Mouse (Mus musculus) hindbrain, embryonic 11.5 days (tissue): ENCODE results near the gene Pax5. TPM values are rescaled to one million over a fixed set of nuclear protein-coding genes. Genes with fewer than 3 reads are reported as not detected.

Experiments used
- ATAC-seq: fragments of 200-750 bp; cut with Nextera tagmentation; 2 replicates; pipeline ENCODE4 v1.8.0; 2017; ENCODE audit warnings: mild to moderate bottlenecking, moderate TSS enrichment, moderate library complexity; ENCODE audit not compliant: low FRiP score
- DNase-seq: peaks from one replicate; pipeline ENCODE4 v3.0.0-alpha.2; 2015; ENCODE audit warnings: low spot score
- H3K27ac ChIP-seq: fragments of 300-500 bp; sonication (generic); 2 replicates; pipeline ENCODE4 v1.5.1; 2014; ENCODE audit warnings: mild to moderate bottlenecking, low read depth, low read length
- H3K27me3 ChIP-seq: fragments of 300-500 bp; sonication (generic); 2 replicates; pipeline ENCODE4 v1.6.1; 2014; ENCODE audit warnings: mild to moderate bottlenecking, low read length, moderate library complexity, mixed read lengths; ENCODE audit not compliant: control insufficient read depth, insufficient read depth
- H3K36me3 ChIP-seq: fragments of 300-500 bp; sonication (generic); 2 replicates; pipeline ENCODE4 v1.6.1; 2014; ENCODE audit warnings: mild to moderate bottlenecking, low read length, moderate library complexity, mixed read lengths; ENCODE audit not compliant: control insufficient read depth, insufficient read depth
- H3K4me1 ChIP-seq: fragments of 300-500 bp; sonication (generic); replicated peaks from 2 replicates; pipeline ENCODE4 v1.6.1; 2014; ENCODE audit warnings: low read length, mixed read lengths; ENCODE audit not compliant: control insufficient read depth, insufficient read depth
- H3K4me2 ChIP-seq: fragments of 300-500 bp; sonication (generic); replicated peaks from 2 replicates; pipeline ENCODE4 v1.6.1; 2014; ENCODE audit warnings: mild to moderate bottlenecking, low read depth, low read length
- H3K4me3 ChIP-seq: fragments of 300-500 bp; sonication (generic); 2 replicates; pipeline ENCODE4 v1.5.1; 2014; ENCODE audit warnings: low read depth, low read length
- H3K9ac ChIP-seq: fragments of 300-500 bp; sonication (generic); 2 replicates; pipeline ENCODE4 v1.6.1; 2014; ENCODE audit warnings: low read depth, low read length
- H3K9me3 ChIP-seq: fragments of 300-500 bp; sonication (generic); 2 replicates; pipeline ENCODE4 v1.6.1; 2016; ENCODE audit warnings: low read length; ENCODE audit not compliant: control insufficient read depth
- WGBS: fragments of 180-500 bp; shearing (Covaris S2); extraction: QIAGEN DNeasy Blood & Tissue Kit; methylation state at CpG from one replicate; pipeline ENCODE4 v1.1.7; 2014; 5-methylcytosine and 5-hydroxymethylcytosine counted together
- polyA plus RNA-seq: library from polyadenylated mRNA; unstranded; fragments of >200 nt; fragmentation: Nextera tagmentation; extraction: Ambion mirVana; gene quantifications from 2 replicates; pipeline ENCODE4 v1.2.1, GENCODE M21; 2014

Pax5 gene
- polyA plus RNA-seq, 1 experiment from 2014 or later = 4.8 TPM

- H3K27me3 ChIP-seq = peaks cover 11% of the 10 kb centered on the region
- H3K9ac ChIP-seq = no peak overlapping the region
- no peak overlapping the region for H3K27ac ChIP-seq
- H3K36me3 ChIP-seq = no peaks in the 10 kb centered on the region
- DNase-seq (no peak), ATAC-seq (no peak)
- H3K9me3 ChIP-seq = no peaks in the 10 kb centered on the region
- H3K4me3 ChIP-seq = no peak overlapping the region
- WGBS = 79% methylated on average over 6 of the region's 6 CpGs
- H3K4me2 ChIP-seq = no peak overlapping the region
- H3K4me1 ChIP-seq = 0 out of 2 replicates have a peak, but pooled peaks cover 2% of the 10 kb centered on the region
Measured at GRCm38 (mm10) chr4:44667369-44667768, 42.9 kb downstream of the Pax5 start.

GRCm38 (mm10) chr4:44664767-44665056 lies 45.6 kb downstream of the Pax5 start:
- Histone ChIP-seq H3K27ac (no peak overlapping the region), H3K36me3 (no peaks in the 10 kb centered on the region), H3K4me1 (0 out of 2 replicates have a peak, but pooled peaks cover 2% of the 10 kb centered on the region), H3K27me3 (peaks cover 19% of the 10 kb centered on the region), H3K4me2 (peak overlapping the region; percentile 90), H3K4me3 (peak overlapping the region; percentile 52), H3K9ac (peak overlapping the region; percentile 48), H3K9me3 (no peaks in the 10 kb centered on the region)
- DNase-seq = no peak
- WGBS = 23% methylated on average over 6 of the region's 6 CpGs
- no peak for ATAC-seq

GRCm38 (mm10) chr4:44664004-44664766 lies 46.1 kb downstream of the Pax5 start:
- DNase-seq = peak; percentile 74
- peak overlapping the region; percentile 52 for H3K4me3 ChIP-seq
- peak overlapping the region; percentile 90 for H3K4me2 ChIP-seq
- no peak overlapping the region for H3K27ac ChIP-seq
- ATAC-seq = peak; percentile 77
- H3K9ac ChIP-seq = peak overlapping the region; percentile 48
- H3K4me1 ChIP-seq = 0 out of 2 replicates have a peak, but pooled peaks cover 2% of the 10 kb centered on the region
- H3K9me3 ChIP-seq = no peaks in the 10 kb centered on the region
- H3K27me3 ChIP-seq = peaks cover 19% of the 10 kb centered on the region
- WGBS = under 1% methylated on average over 79 of the region's 81 CpGs
- no peaks in the 10 kb centered on the region for H3K36me3 ChIP-seq

GRCm38 (mm10) chr4:44663489-44663888 lies 46.8 kb downstream of the Pax5 start:
- Histone ChIP-seq H3K9me3 (no peaks in the 10 kb centered on the region), H3K4me3 (peak overlapping the region; percentile 52), H3K27me3 (peaks cover 19% of the 10 kb centered on the region), H3K27ac (no peak overlapping the region), H3K4me2 (peak overlapping the region; percentile 90), H3K9ac (no peak overlapping the region), H3K36me3 (no peaks in the 10 kb centered on the region), H3K4me1 (0 out of 2 replicates have a peak, but pooled peaks cover 2% of the 10 kb centered on the region)
- ATAC-seq = peak; percentile 7; the same call in 1 of the 2 replicates
- peak; percentile 31 for DNase-seq
- 29% methylated on average over 10 of the region's 10 CpGs for WGBS

- no peak overlapping the region for H3K27ac ChIP-seq
- DNase-seq (no peak), ATAC-seq (no peak)
- H3K4me1 ChIP-seq = no peaks in the 10 kb centered on the region
- WGBS = 86% methylated on average over 4 of the region's 4 CpGs
- H3K4me2 ChIP-seq = no peak overlapping the region
- H3K36me3 ChIP-seq = no peaks in the 10 kb centered on the region
- H3K9ac ChIP-seq = no peak overlapping the region
- no peaks in the 10 kb centered on the region for H3K27me3 ChIP-seq
- no peaks in the 10 kb centered on the region for H3K9me3 ChIP-seq
- H3K4me3 ChIP-seq = no peak overlapping the region
Measured at GRCm38 (mm10) chr4:44645181-44645580, 65.1 kb downstream of the Pax5 start.

- no peaks in the 10 kb centered on the region for H3K36me3 ChIP-seq
- DNase-seq = peak; percentile 22
Measured at GRCm38 (mm10) chr4:44641831-44642587, 68.3 kb downstream of the Pax5 start.

GRCm38 (mm10) chr4:44635618-44636017 lies 74.7 kb downstream of the Pax5 start:
- no peaks in the 10 kb centered on the region for H3K9me3 ChIP-seq
- H3K9ac ChIP-seq = no peak overlapping the region
- DNase-seq (peak; percentile 20), ATAC-seq (no peak)
- no peak overlapping the region for H3K4me3 ChIP-seq
- 84% methylated on average over 3 of the region's 3 CpGs for WGBS
- H3K4me2 ChIP-seq = no peak overlapping the region
- no peaks in the 10 kb centered on the region for H3K36me3 ChIP-seq
- H3K27me3 ChIP-seq = no peaks in the 10 kb centered on the region
- H3K4me1 ChIP-seq = no peaks in the 10 kb centered on the region
- H3K27ac ChIP-seq = no peak overlapping the region

More at GRCm38 (mm10) chr4:44641831-44642587, 68.3 kb downstream of the Pax5 start:
- H3K4me2 ChIP-seq = no peak overlapping the region
- no peaks in the 10 kb centered on the region for H3K4me1 ChIP-seq
- no peaks in the 10 kb centered on the region for H3K9me3 ChIP-seq
- H3K27ac ChIP-seq = no peak overlapping the region
- no peaks in the 10 kb centered on the region for H3K27me3 ChIP-seq
- peak; percentile 76 for ATAC-seq
- H3K9ac ChIP-seq = no peak overlapping the region
- 44% methylated on average over 12 of the region's 12 CpGs for WGBS
- H3K4me3 ChIP-seq = no peak overlapping the region

- H3K9ac ChIP-seq = no peak overlapping the region
- no peak overlapping the region for H3K4me2 ChIP-seq
- H3K36me3 ChIP-seq = no peaks in the 10 kb centered on the region
- no peak overlapping the region for H3K4me3 ChIP-seq
- no peaks in the 10 kb centered on the region for H3K27me3 ChIP-seq
- H3K9me3 ChIP-seq = no peaks in the 10 kb centered on the region
- no peaks in the 10 kb centered on the region for H3K4me1 ChIP-seq
- no peak for DNase-seq
- 34% methylated on average over 12 of the region's 12 CpGs for WGBS
- no peak overlapping the region for H3K27ac ChIP-seq
- ATAC-seq = no peak
Measured at GRCm38 (mm10) chr4:44633694-44634524, 76.4 kb downstream of the Pax5 start.
